Mouse (Mus musculus): ENCODE data around the gene Mob3b. TPM values are rescaled to one million over a fixed set of nuclear protein-coding genes. Genes with fewer than 3 reads are reported as not detected.

The Mob3b gene
- polyA plus RNA-seq (2017; shearing (Covaris generic)), result 1 to 10 TPM; 2.9 to 5.0 TPM

GRCm38 (mm10) chr4:35156751-35157611, at the start of gene Mob3b:
Gene Mob3b (minus strand): TSS chr4:35157484.
- ATAC-seq, result peak; percentile 93

GRCm38 (mm10) chr4:35204659-35205058, 47.4 kb upstream of the Mob3b start:
- ATAC-seq, result no peak

- ATAC-seq, result no peak
These were observed 46.4 kb upstream of the Mob3b start for GRCm38 (mm10) chr4:35203724-35204123.

- no peak for ATAC-seq
These were observed 44.4 kb upstream of the Mob3b start for GRCm38 (mm10) chr4:35201700-35202099.

DNA sequence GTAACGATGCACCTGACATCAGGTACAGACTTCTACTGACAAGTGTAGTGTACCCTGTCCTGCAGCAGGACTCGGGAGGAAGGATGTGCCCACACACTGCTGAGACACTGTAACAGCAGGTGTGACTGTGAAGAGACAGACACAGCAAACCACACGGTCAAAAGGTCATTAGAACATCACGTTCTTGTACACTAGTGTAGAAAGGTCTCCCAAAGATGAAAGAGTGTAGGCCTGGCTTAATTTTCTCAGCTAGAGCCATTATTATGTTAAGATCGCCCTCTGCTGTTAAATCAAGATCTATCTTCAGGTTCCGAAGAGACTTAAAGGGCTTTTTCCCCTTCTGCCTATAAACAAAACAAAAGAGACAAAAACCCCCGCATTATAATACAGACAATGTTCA, 35.4 kb upstream of the Mob3b start:
- no peak for ATAC-seq

- ATAC-seq, result no peak
These were observed 32.5 kb upstream of the Mob3b start for GRCm38 (mm10) chr4:35189794-35190193.

DNA sequence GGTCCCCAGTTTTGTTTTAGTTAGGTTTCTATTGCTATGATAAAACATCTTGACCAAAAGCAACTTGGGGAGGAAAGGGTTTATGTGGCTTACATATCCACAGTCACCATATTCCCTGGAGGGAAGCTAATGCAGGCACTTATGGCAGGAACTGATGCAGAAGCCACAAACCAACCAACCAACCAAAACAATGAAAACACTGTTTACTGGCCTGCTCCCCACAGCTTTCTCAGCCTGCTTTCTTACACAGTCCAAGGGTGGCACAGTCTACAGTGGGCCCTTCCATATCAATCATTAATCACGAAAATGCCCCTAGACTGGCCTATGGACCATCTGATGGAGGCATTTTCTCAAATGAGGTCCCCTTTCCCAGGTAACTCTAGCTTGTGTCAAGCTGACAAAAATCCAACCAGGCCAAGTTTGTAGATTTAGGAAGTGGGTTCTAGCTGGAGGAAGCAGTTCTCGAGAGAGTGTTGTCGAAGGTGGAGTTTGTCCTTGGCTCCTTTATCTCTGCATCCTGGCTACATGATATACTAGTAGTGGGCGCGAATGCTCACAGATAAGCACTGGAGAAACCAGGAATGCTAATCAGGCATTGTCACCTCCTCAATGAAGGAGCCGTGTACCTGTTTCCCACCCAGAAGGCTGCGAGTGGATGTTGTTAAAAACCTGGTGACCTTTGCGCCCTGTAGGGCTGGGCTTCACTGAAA, 30.5 kb upstream of the Mob3b start:
- ATAC-seq, result no peak

DNA sequence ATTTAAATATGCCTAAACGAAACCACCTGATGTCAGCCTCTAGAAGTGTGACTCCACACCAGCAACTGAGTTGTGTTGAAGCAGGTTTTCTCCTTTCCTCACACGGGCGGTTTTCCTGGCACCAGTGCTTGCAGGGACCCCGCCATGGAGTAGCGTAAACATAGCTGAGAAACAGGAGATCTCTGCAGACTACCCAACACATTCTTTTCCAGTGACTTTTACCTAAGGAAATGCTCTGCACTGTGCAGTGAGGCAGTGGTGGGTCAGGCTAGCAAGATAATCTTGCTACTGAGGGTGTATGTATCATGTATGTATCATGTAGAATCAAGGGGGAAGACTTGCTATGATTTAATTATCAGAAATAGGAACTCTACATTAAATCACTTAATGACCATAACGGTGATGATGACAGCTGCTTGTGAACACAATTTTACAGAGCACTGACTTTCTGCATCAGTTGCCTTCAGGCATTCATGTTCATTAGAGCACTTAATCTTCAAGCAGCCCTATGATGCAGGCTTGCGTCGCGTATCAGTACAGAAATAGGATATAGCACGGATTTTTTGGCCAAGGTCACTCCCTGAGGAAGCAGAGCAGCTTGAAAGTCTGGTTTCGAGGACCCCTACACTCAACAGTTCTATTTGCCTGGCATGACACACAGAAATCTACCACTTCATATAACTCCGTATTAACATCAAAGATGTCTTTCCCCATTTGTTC, 20.8 kb upstream of the Mob3b start:
- ATAC-seq, result no peak

DNA sequence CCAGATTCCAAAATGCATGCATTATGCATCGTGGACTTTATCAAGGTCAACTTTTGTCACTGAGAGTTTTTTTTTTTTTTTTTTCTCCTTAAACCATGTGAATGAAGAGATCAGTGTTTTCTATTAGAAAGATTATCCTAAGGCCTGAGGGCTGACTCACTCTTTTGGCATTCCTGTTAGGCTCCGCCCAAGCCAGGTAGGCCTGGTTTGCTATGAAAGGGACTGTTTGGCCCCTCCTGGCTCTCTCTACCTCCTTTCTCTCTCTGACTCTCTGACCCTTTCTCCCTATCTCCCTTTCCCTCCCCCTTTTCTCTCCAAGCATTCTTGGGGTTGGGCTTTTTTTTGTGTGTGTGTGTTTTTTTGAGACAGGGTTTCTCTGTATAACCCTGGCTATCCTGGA, 18.3 kb upstream of the Mob3b start:
- no peak for ATAC-seq

GRCm38 (mm10) chr4:35173551-35173950, 16.3 kb upstream of the Mob3b start:
- ATAC-seq, result no peak

- ATAC-seq, result no peak
These were observed 15.2 kb upstream of the Mob3b start for GRCm38 (mm10) chr4:35172471-35172870.

DNA sequence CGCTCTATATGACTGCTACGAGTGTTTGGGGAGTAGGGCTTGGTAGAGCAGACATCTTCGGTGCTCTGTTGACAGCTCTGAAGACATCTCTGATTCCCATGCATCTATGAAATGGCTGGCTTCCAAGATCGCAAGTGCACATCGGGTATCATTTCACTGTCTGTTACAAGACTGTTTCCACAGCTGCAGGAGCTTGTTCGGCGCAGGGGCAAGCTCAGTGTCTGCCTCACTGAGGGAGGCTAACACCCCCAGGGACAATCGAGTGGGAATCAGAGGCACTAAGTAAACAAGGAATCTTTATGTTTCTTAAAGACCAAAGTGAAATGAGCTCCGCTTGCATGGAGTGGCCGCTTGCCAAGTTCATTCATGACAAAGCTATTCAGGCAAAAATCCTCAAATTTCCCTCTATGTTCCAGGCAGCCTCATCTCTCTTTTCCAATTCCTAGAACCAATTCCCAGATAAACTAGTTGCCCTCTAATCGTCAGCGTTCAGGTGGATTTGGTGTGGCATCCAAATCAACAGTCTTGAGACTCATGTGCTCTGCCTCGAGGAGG, 12.4 kb upstream of the Mob3b start:
- ATAC-seq, result no peak

DNA sequence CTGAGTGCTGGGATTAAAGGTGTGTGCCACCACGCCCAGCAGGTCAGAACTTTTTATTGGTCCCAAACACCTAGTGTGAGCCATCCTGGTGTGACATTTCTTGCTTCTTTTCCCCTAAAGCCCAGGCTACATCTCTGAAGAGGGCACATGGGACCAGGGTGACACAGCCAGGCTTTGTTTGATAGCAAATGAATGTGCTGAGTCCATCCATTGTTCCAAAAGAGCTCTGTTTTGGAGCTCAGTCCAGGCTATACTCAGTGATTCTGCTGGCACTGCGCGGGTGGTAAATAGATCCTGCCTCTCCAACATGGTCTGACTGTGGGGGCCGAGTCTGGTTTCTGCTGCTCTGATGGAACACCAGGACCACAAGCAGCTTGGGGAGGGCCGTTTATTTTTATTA, 10.6 kb upstream of the Mob3b start:
- no peak for ATAC-seq

GRCm38 (mm10) chr4:35165947-35166346, 8.7 kb upstream of the Mob3b start:
- no peak for ATAC-seq

GRCm38 (mm10) chr4:35165275-35165674, 8.0 kb upstream of the Mob3b start:
- ATAC-seq, result no peak

DNA sequence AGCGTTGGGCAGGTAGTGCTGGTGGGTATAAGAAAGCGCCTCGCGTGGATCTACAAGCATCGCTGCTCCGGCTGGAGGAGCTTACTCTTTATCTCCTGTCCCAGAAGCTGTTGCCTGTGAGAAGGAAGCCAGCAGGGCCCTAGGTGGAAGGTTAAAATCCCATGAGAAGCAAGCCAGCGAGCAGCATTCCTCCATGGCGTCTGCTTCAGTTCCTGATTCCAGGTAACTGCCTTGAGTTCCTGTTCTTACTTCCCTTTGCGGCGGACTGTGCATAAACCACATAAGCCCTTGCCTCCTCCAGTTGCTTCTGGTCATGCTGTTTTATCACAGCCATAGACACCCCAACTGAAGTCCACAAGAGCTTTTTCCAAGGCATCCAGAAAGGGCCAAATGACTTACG, 531 bp upstream of the Mob3b start:
- no peak for ATAC-seq

DNA sequence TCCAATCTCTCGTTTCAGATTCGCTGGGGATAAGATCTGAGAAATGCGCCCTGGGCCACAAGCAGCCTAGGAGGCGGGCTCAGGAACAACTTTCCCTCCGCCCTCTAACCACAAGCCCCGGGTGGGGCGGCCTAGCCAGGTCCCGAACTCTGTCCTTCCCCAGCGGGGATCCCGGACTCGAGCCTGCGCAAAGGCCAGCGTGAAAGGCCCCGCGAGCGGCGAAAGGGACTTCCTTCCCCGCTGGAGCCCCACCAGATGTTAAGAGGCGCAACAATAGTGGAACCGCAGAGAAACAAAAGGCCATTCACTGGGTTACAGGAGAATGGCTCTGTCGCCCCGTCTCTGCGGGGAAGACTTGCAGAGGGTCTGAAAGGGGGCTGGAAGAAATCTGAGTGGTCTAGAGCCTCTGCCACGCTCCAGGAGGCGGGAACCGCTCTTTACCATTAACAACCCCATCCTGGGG, 1.1 kb downstream of the Mob3b start:
- peak; percentile 47 for ATAC-seq

DNA sequence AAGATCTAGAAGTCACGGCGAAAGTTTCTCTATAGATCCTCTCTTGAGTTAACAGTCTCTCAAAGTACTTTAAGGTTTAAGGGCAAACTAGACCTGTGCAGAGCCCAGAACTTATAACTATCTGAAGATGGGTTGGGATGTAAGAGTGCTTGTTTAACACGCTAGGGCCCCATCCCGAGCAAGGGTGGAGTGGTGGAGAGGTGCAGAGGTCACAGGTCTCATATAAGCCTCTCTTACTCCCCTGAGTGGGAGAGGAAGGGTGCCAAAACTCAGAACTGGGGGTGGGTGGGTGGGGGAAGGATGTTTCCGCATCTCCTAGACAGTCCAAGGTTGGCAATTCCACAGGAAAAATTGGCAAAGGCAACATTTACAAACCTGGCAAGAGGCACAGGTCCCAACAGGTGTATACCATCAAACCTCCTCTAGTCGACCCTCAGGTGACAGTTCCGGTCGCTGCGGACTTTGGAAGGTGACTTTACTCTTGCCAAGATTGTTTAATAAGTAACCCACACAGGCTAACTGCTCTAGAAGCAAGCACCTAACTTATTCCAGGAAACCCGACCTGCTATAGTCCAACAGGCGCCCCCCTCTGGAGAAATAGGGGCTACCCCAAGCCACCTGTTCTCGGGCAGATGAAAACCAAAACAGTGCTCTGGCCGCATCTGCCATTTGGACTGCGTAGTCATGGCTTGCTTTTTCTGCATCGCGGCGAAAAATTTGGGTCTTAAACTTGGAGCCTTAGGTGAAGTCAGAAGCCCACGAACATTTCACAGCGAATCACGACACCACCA, 2.0 kb downstream of the Mob3b start:
- no peak for ATAC-seq

DNA sequence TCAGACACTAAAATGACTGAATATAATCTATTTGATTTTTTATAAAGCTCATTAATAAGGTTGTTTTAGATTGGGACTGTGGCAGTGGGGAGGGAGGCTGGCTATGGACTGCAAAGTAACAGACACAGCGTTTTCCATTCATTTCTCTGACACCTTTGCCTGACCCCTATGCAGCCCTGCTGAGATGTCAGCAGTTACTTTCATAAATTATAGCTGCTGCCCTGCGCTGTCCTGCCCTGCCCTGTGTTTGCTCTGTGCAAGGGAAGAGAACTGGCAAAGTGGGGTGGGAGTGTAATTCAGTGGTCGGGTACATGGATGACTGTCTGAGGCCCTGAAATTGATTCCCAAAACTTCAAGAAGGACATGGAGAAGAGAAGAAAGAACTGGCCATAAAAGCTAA, 3.2 kb downstream of the Mob3b start:
- no peak for ATAC-seq

GRCm38 (mm10) chr4:35151756-35152155, 5.5 kb downstream of the Mob3b start, which contains the start of gene Ifnk:
Gene Ifnk (plus strand): TSS chr4:35152056.
- ATAC-seq, result no peak

- no peak for ATAC-seq
These were observed 6.6 kb downstream of the Mob3b start for GRCm38 (mm10) chr4:35150706-35151105.

DNA sequence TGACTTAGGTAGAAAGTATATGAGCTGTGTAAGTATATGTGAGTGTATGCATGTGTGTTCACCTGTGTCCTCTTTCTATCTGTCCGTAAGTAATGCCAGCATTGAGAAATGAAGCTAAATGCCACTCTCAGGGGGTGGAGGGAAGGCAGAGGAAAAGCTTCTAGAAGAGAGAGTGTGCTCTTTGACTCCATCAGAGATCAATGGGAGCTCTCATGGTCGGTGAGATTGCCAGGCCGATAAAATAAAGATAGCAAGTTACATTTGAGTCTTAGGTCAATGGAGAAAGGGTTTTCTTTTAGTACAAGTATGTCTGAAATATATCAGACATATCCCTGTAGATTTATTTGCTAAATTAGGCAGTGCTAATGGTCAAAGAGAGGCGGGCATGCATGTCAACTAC, 9.0 kb downstream of the Mob3b start:
- ATAC-seq, result no peak

All from activated CD4-positive, CD25-positive, alpha-beta regulatory T cell, adult 4 months (primary cell).